Mouse (Mus musculus): ENCODE results near the gene Cacna2d4. TPM values are rescaled to one million over a fixed set of nuclear protein-coding genes. Genes with fewer than 3 reads are reported as not detected.
A peak's percentile ranks its signal among the peaks of the same experiment; 100 is the strongest.

The Cacna2d4 gene
- polyA plus RNA-seq, 1 experiment from 2014 or later: not detected

DNA sequence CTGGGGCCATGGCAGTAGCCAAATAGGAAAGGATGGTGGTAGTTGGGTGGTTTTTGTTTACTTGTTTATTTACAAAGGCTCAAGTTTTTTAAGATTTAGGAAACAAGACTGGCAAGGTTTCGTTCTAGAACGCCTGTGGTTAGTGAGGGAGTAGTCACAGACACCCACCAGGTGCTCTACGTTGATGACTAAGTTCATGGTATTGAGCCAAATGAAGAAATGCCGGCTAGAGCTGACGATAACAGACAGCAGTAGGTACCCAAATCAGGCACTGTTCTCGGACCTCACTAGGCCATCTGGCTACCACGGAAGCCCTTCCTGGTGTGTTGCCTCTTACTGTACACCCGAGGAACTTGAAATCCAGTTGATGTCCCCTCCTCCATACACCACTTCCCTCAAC is 9.3 kb upstream of the Cacna2d4 start:
- 92% methylated on average over 8 of the region's 8 CpGs for WGBS
- H3K9me3 ChIP-seq: no peaks in the 10 kb centered on the region
- DNase-seq (ENCODE audit: low spot score): no peak
- H3K27ac ChIP-seq (replicated peaks): no peak overlapping the region
- no peak overlapping the region for H3K4me3 ChIP-seq
- peaks cover 1% of the 10 kb centered on the region; the same call in 1 of the 2 replicates for H3K36me3 ChIP-seq (replicated peaks)
- H3K27me3 ChIP-seq (replicated peaks; ENCODE audit: low read depth, poor library complexity, severe bottlenecking): no peaks in the 10 kb centered on the region
- H3K4me1 ChIP-seq: no peaks in the 10 kb centered on the region

GRCm38 (mm10) chr6:119228861-119229603 is 7.3 kb upstream of the Cacna2d4 start:
- no peak for DNase-seq (ENCODE audit: low spot score)
- no peak overlapping the region for H3K4me3 ChIP-seq
- WGBS: 78% methylated on average over 11 of the region's 11 CpGs
- no peaks in the 10 kb centered on the region for H3K4me1 ChIP-seq
- H3K27me3 ChIP-seq (replicated peaks; ENCODE audit: low read depth, poor library complexity, severe bottlenecking): no peaks in the 10 kb centered on the region
- H3K36me3 ChIP-seq (replicated peaks): no peaks in the 10 kb centered on the region
- H3K27ac ChIP-seq (replicated peaks): no peak overlapping the region
- H3K9me3 ChIP-seq: no peaks in the 10 kb centered on the region

GRCm38 (mm10) chr6:119233066-119233465 is 3.3 kb upstream of the Cacna2d4 start:
- Histone ChIP-seq H3K36me3 (replicated peaks) (no peaks in the 10 kb centered on the region), H3K27ac (replicated peaks) (no peak overlapping the region), H3K9me3 (no peaks in the 10 kb centered on the region), H3K4me3 (no peak overlapping the region), H3K4me1 (peaks cover 6% of the 10 kb centered on the region), H3K27me3 (replicated peaks; ENCODE audit: low read depth, poor library complexity, severe bottlenecking) (no peaks in the 10 kb centered on the region)
- 42% methylated on average over 3 of the region's 3 CpGs for WGBS
- peak; percentile 63 for DNase-seq (ENCODE audit: low spot score)

DNA sequence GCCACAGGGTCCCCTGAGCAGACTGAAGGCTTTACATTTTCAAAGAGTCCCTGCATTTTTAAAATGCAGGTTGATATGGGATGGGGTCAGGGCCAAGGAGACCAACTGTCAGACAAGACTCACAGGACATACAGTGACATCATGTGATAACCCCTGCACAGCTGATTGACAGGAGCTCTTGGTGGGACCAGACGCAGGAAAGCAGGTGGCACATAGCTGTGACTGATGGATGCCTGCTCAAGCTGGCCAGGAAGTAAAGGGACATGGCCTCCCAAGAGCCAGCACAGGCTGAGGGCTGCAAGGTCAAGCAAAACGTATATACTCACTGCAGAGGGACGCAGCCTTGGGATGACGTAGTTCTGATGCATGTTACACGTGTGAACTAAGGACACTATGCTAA is 885 bp upstream of the Cacna2d4 start:
- H3K9me3 ChIP-seq: no peaks in the 10 kb centered on the region
- H3K36me3 ChIP-seq (replicated peaks): no peaks in the 10 kb centered on the region
- no peak overlapping the region for H3K4me3 ChIP-seq
- peaks cover 15% of the 10 kb centered on the region for H3K4me1 ChIP-seq
- H3K27me3 ChIP-seq (replicated peaks; ENCODE audit: low read depth, poor library complexity, severe bottlenecking): no peaks in the 10 kb centered on the region
- 82% methylated on average over 5 of the region's 5 CpGs for WGBS
- no peak overlapping the region for H3K27ac ChIP-seq (replicated peaks)
- DNase-seq (ENCODE audit: low spot score): no peak

GRCm38 (mm10) chr6:119237427-119237989 is 1.2 kb downstream of the Cacna2d4 start:
- DNase-seq (ENCODE audit: low spot score): no peak
- Histone ChIP-seq H3K4me3 (no peak overlapping the region), H3K27me3 (replicated peaks; ENCODE audit: low read depth, poor library complexity, severe bottlenecking) (no peaks in the 10 kb centered on the region), H3K36me3 (replicated peaks) (no peaks in the 10 kb centered on the region), H3K9me3 (no peaks in the 10 kb centered on the region), H3K27ac (replicated peaks) (no peak overlapping the region), H3K4me1 (peaks cover 26% of the 10 kb centered on the region)
- WGBS: 79% methylated on average over 8 of the region's 8 CpGs

GRCm38 (mm10) chr6:119239341-119240005 is 3.1 kb downstream of the Cacna2d4 start:
- Histone ChIP-seq H3K27ac (replicated peaks) (no peak overlapping the region), H3K27me3 (replicated peaks; ENCODE audit: low read depth, poor library complexity, severe bottlenecking) (no peaks in the 10 kb centered on the region), H3K9me3 (no peaks in the 10 kb centered on the region), H3K4me1 (peaks cover 26% of the 10 kb centered on the region), H3K4me3 (no peak overlapping the region), H3K36me3 (replicated peaks) (no peaks in the 10 kb centered on the region)
- 74% methylated on average over 5 of the region's 5 CpGs for whole genome bisulfite sequencing
- no peak for DNase-seq (ENCODE audit: low spot score)

DNA sequence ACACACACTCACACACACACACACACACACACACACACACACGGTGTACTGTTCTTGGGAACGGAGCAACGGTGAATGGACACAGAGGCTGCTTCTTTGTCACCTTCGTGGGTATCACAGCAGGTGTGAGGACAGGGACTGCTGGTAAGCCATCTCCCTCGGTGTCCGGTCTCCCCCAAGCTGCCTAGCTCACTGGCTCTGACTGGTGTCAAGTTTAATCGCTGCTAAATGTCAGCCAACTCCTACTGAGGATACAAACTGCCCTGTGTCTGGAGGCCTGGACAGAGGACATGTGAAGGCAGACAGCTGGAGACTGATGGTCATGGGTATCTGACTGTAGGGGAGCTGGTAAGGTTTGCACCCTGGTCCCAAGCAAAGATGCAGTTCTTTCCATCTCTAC is 3.9 kb downstream of the Cacna2d4 start:
- no peak for DNase-seq (ENCODE audit: low spot score)
- WGBS: 84% methylated on average over 7 of the region's 7 CpGs

GRCm38 (mm10) chr6:119240871-119241705 is 4.8 kb downstream of the Cacna2d4 start:
- H3K27ac ChIP-seq (replicated peaks): no peak overlapping the region
- H3K36me3 ChIP-seq (replicated peaks): no peaks in the 10 kb centered on the region
- no peak for DNase-seq (ENCODE audit: low spot score)
- H3K4me1 ChIP-seq: peaks cover 26% of the 10 kb centered on the region
- WGBS: 44% methylated on average over 21 of the region's 21 CpGs
- no peaks in the 10 kb centered on the region for H3K27me3 ChIP-seq (replicated peaks; ENCODE audit: low read depth, poor library complexity, severe bottlenecking)
- H3K9me3 ChIP-seq: peaks cover 2% of the 10 kb centered on the region
- H3K4me3 ChIP-seq: no peak overlapping the region

More for the DNA sequence above, 3.9 kb downstream of the Cacna2d4 start:
- H3K27ac ChIP-seq (replicated peaks): no peak overlapping the region
- H3K4me3 ChIP-seq: no peak overlapping the region
- H3K36me3 ChIP-seq (replicated peaks): no peaks in the 10 kb centered on the region
- no peaks in the 10 kb centered on the region for H3K27me3 ChIP-seq (replicated peaks; ENCODE audit: low read depth, poor library complexity, severe bottlenecking)
- H3K9me3 ChIP-seq: no peaks in the 10 kb centered on the region
- H3K4me1 ChIP-seq: peaks cover 26% of the 10 kb centered on the region

- WGBS: 51% methylated on average over 2 of the region's 2 CpGs
- H3K27me3 ChIP-seq (replicated peaks; ENCODE audit: low read depth, poor library complexity, severe bottlenecking): no peaks in the 10 kb centered on the region
- H3K4me1 ChIP-seq: peaks cover 7% of the 10 kb centered on the region
- no peak for DNase-seq (ENCODE audit: low spot score)
- peaks cover 7% of the 10 kb centered on the region for H3K9me3 ChIP-seq
- H3K27ac ChIP-seq (replicated peaks): no peak overlapping the region
- H3K36me3 ChIP-seq (replicated peaks): no peaks in the 10 kb centered on the region
- no peak overlapping the region for H3K4me3 ChIP-seq
These were observed 9.8 kb downstream of the Cacna2d4 start for GRCm38 (mm10) chr6:119246082-119246481.

DNA sequence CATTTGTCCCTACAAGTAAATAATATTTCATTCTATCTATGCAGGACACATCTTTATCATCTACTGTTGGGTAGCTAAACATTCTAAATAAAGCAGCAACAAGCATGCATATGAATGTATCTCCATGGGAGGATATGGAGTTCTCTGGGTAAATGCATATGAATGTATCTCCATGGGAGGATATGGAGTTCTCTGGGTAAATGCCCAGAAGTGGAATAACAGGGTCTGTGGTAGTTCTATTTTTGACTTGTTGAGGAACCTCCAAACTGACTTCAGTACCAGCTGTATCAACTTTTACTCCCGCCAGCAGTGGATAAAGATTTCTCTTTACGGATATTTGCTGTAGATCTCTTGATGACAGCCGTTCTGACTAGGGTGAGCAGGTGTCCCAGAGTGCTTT is 12.3 kb downstream of the Cacna2d4 start:
- Histone ChIP-seq H3K4me3 (no peak overlapping the region), H3K36me3 (replicated peaks) (no peaks in the 10 kb centered on the region), H3K27me3 (replicated peaks; ENCODE audit: low read depth, poor library complexity, severe bottlenecking) (no peaks in the 10 kb centered on the region), H3K27ac (replicated peaks) (no peak overlapping the region), H3K9me3 (peaks cover 7% of the 10 kb centered on the region), H3K4me1 (no peaks in the 10 kb centered on the region)
- 86% methylated on average over 3 of the region's 3 CpGs for WGBS
- no peak for DNase-seq (ENCODE audit: low spot score)

DNA sequence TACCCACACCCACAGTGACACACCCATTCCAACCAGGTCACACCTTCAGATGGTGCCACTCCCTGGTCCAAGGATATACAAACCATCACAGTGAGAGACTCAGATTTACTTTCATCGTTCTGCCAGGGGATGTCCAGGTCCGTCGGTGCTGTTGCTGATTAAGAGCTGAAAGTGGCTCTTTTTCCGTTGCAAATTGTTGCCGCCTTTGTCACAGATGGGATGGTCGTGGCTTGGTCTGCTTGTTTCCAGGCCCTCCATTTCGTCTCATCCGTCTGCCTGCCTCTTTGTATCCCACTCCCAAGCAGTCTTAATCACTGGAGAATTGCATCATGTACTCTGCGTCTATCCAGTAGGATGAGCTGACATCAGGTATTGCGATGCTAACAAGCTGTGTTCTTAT is 13.4 kb downstream of the Cacna2d4 start:
- Histone ChIP-seq H3K9me3 (peaks cover 7% of the 10 kb centered on the region), H3K36me3 (replicated peaks) (no peaks in the 10 kb centered on the region), H3K4me1 (no peaks in the 10 kb centered on the region), H3K27ac (replicated peaks) (no peak overlapping the region), H3K4me3 (no peak overlapping the region), H3K27me3 (replicated peaks; ENCODE audit: low read depth, poor library complexity, severe bottlenecking) (no peaks in the 10 kb centered on the region)
- no peak for DNase-seq (ENCODE audit: low spot score)
- 88% methylated on average over 10 of the region's 10 CpGs for WGBS

DNA sequence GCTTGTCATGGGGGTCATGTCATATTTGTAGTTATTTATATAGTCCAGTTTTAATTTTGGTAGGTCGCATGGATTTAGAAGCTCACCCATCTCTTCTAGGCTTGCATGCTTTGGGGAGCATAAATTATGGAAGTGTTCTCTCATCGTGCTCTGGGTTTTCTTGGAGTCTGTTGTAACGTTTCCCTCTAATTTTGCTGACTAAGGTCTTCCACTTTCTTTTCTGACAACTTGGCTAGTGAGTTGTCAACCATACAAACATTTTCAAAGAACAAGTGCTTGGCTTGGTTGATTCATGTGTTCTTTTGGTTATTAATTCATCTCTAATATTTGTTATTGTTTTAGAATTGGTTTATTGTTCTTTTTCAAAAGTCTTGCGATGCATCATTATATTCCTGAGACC is 15.4 kb downstream of the Cacna2d4 start:
- Histone ChIP-seq H3K27me3 (replicated peaks; ENCODE audit: low read depth, poor library complexity, severe bottlenecking) (no peaks in the 10 kb centered on the region), H3K36me3 (replicated peaks) (no peaks in the 10 kb centered on the region), H3K27ac (replicated peaks) (no peak overlapping the region), H3K9me3 (no peaks in the 10 kb centered on the region), H3K4me3 (no peak overlapping the region), H3K4me1 (no peaks in the 10 kb centered on the region)
- 84% methylated on average over 4 of the region's 4 CpGs for WGBS
- no peak for DNase-seq (ENCODE audit: low spot score)

Data from embryonic facial prominence, embryonic 10.5 days (tissue).